8 mouse cellular contexts compared by ENCODE assay signal in the genomic region with DNA sequence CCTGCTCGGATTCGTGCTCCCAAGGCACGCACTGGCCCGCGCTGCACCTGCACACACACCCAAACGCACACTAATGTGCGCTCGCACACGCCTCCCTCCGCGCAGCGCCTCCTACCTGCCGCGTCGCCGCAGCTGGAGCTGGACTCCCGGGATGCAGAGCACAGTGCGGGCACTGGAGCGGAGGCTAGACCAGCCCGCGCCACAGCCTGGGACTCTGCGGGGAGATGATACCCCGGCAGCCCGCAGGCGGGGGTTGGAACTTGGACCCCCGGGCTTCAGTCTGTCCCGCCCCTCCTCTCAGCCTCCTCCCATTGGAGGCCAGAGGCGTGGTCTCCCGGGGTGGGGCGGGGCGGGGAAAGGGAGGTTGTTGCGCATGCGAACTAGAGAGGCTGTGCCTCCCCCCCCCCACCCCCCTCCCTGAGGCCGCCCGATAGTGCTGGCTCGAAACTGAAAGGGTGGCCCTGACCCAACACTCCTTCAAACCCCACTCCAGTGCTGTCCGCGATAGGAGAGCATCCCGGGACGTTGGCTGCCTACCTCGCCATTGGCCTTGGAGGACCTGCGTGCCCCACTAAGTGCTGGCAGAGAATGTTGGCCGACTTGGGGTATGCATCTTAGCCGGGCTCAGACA. TPM values are rescaled to one million over a fixed set of nuclear protein-coding genes. Genes with fewer than 3 reads are reported as not detected.
DNase-seq lines count a peak whose midpoint lies in the region; ATAC-seq and TF ChIP-seq lines count a peak whose summit lies in the region.

Gene Capn5 (minus strand): TSS at position 346 of the 631 bp plus-strand sequence.

- H3K27me3 ChIP-seq in forebrain, embryonic 12.5 days = peaks cover 63% of the 10 kb centered on the region
- H3K27me3 ChIP-seq in lung, embryonic 14.5 days (ENCODE audit: insufficient read depth, low read length) = no peaks in the 10 kb centered on the region

- H3K27ac ChIP-seq in forebrain, embryonic 12.5 days = no peak within 1 kb of the TSS
- peak within 1 kb of the TSS; percentile 93 for H3K27ac ChIP-seq in layer of hippocampus, adult 2 months
- H3K27ac ChIP-seq in lung, embryonic 14.5 days (ENCODE audit: low read depth) = peak within 1 kb of the TSS; percentile 18; the same call in 1 of the 2 replicates

- peak; percentile 91 for DNase-seq in NIH3T3 (ENCODE audit: low read depth)
- DNase-seq in heart, postnatal 36 days = peak; percentile 67 to 72
- peak; percentile 49 to 55 for DNase-seq in layer of hippocampus, adult 2 months (ENCODE audit: low spot score in 2 of 2)
- DNase-seq in lung, embryonic 14.5 days = peak; percentile 86
- DNase-seq in thymus, postnatal 14 days = peak; percentile 82

- peak within 1 kb of the TSS; percentile 83 for H3K4me2 ChIP-seq in forebrain, embryonic 12.5 days
- H3K4me2 ChIP-seq in lung, embryonic 14.5 days = peak within 1 kb of the TSS; percentile 80

- WGBS in forebrain, embryonic 12.5 days = 2% methylated on average over 39 of the region's 44 CpGs
- WGBS in lung, embryonic 14.5 days = 2% methylated on average over 40 of the region's 44 CpGs

- H3K4me1 ChIP-seq in forebrain, embryonic 12.5 days = peaks cover 16% of the 10 kb centered on the region
- 0 out of 2 replicates have a peak, but pooled peaks cover 12% of the 10 kb centered on the region for H3K4me1 ChIP-seq in lung, embryonic 14.5 days (ENCODE audit: insufficient read depth)

- intact Hi-C loops in heart, postnatal 36 days (cut with DNase I) = no loop called here

- peak; percentile 74 for TF ChIP-seq CTCF in layer of hippocampus, adult 2 months (conservative IDR thresholded peaks at IDR 0.05)
- TF ChIP-seq CTCF in lung, embryonic 14.5 days (IDR thresholded peaks at IDR 0.05; ENCODE audit: low read depth) = peak; percentile 75

- peak within 1 kb of the TSS; percentile 70 for H3K9ac ChIP-seq in forebrain, embryonic 12.5 days
- H3K9ac ChIP-seq in lung, embryonic 14.5 days = peak within 1 kb of the TSS; percentile 55

- H3K4me3 ChIP-seq in forebrain, embryonic 12.5 days (replicated peaks) = peak within 1 kb of the TSS; percentile 74
- H3K4me3 ChIP-seq in layer of hippocampus, adult 2 months = peak within 1 kb of the TSS; percentile 77
- peak within 1 kb of the TSS; percentile 76 for H3K4me3 ChIP-seq in lung, embryonic 14.5 days (ENCODE audit: low read depth, low read length)

- no peaks in the 10 kb centered on the region for H3K9me3 ChIP-seq in forebrain, embryonic 12.5 days
- H3K9me3 ChIP-seq in lung, embryonic 14.5 days (ENCODE audit: low read depth, low read length) = no peaks in the 10 kb centered on the region

- ATAC-seq in cerebellum, adult (ENCODE audit: insufficient number of reproducible peaks, low FRiP score, low TSS enrichment) = peak; percentile 65
- peak; percentile 86 for ATAC-seq in forebrain, embryonic 12.5 days (ENCODE audit: low FRiP score)
- peak; percentile 84 for ATAC-seq in lung, embryonic 14.5 days (ENCODE audit: insufficient read depth)
- peak; percentile 65 for ATAC-seq in neutrophil, adult 5-6 weeks (ENCODE audit: extremely low read depth, insufficient number of reproducible peaks, low FRiP score, poor library complexity, severe bottlenecking)

- H3K36me3 ChIP-seq in forebrain, embryonic 12.5 days (replicated peaks) = no peaks in the 10 kb centered on the region
- H3K36me3 ChIP-seq in lung, embryonic 14.5 days (ENCODE audit: insufficient read depth) = no peaks in the 10 kb centered on the region

RNA-seq across cellular contexts. Expression of gene Capn5, which starts in this region (rescaled TPM):
- polyA plus RNA-seq in forebrain, embryonic 12.5 days (2016; fragmentation: Nextera tagmentation; extraction: Ambion mirVana) = 8.3 and 9.3 TPM in 2 replicates
- total RNA-seq in heart, postnatal 36 days (2021) = 1 to 10 TPM; 2.4 to 2.6 TPM
- total RNA-seq in layer of hippocampus, adult 2 months (2021) = 10 to 100 TPM; 42.3 to 45.0 TPM
- 4.5 and 5.4 TPM in 2 replicates for polyA plus RNA-seq in lung, embryonic 14.5 days (2014; fragmentation: Nextera tagmentation; extraction: Ambion mirVana)
- total RNA-seq in neutrophil, adult 5-6 weeks (2017) = 7.6 and 11.2 TPM in 2 replicates
